Mouse (Mus musculus) R1 (cell line): ENCODE results near the gene Nup133.

Source experiments
- DNase-seq: peaks from one replicate; pipeline ENCODE4 v3.0.0-alpha.2; 2018; ENCODE audit warnings: low read depth, low spot score

Gene Nup133

GRCm38 (mm10) chr8:123887956-123888355 is 61.1 kb downstream of the Nup133 start:
- DNase-seq = no peak

DNA sequence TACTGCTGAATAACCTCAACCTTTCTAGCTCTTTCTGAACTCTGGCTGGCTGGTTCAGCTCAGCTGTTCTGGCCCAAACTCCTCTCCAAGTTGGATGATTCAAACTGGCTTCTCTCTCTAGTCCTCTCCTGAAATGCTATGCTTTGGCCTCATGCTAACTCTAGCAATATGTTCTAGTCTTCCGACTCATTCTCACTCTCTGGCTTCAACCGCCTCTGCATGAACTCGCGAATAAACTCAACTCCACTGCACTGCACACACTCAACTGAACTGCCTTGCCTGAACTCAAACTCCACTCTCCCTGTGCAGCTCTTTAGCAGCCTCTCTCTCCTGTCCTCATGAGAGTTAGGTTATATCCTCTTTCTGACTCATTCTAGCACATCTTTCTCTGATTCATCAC is 61.9 kb downstream of the Nup133 start:
- DNase-seq = no peak

DNA sequence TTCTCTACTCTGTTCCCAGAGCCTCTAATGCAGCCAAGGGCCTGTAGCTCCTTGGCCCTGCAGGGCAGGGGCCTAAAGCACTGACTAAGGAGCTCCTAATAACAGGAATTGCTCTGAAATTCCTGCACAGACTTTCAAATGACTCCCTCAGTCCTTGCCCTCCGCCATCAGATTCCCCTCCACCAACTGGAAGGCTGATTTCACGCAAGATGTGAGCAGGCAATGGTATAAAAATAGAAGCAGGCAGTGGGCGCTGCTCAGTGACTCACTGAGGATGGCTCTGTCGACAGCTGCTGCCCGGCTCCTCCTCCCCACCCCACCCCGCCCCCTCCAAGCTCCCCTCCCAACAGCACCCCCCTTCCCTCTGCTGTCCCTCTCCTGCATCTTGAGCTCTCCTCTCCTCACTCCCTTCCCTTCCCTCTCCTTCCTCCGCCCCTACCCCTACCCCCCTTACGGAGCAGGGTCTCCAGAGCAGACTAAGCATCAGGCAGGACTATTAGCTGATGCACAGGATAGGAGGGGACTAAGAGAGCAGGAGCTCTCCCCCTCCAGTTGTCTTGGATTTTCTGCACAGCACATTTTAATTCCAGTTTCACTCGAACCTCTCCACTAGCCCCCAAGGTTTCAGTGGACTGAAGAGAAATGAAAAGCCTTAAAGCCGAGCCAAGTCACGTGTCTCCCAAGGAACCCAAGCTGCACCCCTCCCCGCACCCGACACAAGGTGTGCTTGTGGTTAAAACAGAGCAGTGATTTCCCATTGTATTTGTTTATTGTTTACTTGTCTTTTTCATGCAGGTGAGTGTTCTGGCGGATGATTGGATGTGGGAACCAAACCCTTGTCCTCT is 64.1 kb downstream of the Nup133 start:
- no peak for DNase-seq

DNA sequence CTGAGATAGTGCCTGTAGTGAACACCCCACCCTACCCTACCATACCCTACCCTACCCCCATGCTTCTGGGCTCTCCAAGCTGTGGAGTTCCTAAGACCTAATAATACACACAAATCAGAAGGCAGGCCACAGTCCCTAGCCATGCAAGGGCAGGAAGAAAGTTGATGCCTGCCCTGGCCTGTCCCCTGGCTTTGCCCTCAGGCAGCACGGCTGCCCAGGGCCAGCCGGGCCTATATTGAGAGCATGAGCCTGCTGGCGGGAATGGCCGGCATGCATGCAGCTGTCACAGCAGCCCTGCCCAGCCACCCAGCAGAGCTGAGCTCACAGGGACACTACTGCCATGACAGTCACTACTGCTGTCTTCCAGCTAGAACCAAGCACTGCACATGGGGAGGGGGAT is 66.0 kb downstream of the Nup133 start:
- DNase-seq = no peak

GRCm38 (mm10) chr8:123882412-123882811 is 66.7 kb downstream of the Nup133 start:
- no peak for DNase-seq

GRCm38 (mm10) chr8:123880821-123881350 is 68.2 kb downstream of the Nup133 start:
- no peak for DNase-seq

DNA sequence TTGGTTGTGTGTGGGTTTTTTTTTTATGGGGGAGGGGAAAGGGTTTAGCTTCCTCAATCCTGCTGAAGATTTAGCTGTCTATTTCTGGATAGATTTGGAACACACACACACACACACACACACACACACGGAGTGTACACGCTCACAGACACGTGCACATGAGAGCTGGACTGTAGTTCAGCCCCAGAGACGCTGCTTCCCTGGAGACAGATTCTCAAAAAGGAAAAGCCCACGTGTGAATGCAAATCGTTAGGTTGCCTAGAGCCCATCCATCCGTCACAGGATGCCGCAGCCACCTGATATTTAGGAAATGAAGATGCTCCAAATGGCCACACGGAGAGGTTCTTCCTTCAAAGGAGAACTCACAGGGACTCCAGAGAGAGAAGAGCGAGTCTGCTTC is 68.8 kb downstream of the Nup133 start:
- no peak for DNase-seq

DNA sequence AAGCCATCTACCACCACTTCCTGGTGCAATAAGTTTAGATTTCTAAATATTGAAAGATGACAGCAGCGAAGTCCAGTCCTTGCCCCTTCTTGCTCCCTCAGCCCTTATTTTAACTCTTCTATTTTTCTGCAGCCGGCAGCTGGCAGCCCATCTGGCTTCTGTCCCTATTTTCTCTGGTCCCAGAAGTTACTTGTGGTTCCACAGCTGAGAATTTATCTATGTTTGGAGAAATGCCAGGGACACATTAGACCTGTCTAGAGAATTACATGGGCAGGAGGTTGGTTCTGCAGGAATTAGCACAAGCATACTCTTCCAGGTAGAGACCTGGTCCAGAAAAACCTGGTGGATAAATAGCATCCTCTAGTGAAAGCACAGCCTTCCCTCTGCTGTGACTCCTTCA is 71.2 kb downstream of the Nup133 start:
- no peak for DNase-seq

- DNase-seq = no peak
Observed at GRCm38 (mm10) chr8:123874324-123874723, 74.7 kb downstream of the Nup133 start.

DNA sequence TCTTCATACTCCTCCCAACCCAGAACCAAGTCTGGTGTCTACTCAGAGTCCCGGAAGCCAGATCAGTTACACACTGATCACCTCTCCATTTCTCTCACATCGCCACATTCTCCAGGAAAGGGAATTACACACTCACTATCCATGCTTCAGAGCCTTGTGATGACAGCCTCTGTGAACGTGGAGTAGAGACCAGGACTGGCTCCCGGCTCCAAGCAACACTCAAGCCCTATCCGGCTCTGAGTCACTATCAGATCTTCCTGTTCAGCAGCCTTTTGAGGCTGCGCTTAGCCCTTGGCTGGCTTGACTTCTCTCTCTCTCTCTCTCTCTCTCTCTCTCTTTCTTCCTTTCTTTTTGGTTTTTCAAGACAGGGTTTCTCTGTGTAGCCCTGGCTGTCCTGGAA is 75.7 kb downstream of the Nup133 start:
- no peak for DNase-seq

DNA sequence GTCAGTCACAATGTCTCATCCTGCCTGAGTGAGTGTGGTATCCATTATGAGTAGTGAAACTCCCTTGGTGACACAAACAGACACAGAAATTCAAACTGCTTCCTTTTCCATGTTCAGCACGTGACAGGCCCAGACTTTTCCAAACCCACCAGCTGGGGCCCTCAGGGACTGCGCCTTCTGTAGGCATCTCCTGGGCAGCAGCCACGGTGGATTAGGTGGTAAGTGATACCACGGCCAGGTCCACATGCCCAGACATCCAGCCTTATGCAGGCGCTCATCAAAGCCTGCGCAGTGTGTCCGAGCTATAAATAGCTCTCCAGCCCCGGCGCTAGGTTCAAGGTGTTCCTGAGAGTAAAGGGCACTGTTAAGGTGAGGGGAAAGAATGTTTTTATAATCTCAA is 77.0 kb downstream of the Nup133 start:
- DNase-seq = no peak

DNA sequence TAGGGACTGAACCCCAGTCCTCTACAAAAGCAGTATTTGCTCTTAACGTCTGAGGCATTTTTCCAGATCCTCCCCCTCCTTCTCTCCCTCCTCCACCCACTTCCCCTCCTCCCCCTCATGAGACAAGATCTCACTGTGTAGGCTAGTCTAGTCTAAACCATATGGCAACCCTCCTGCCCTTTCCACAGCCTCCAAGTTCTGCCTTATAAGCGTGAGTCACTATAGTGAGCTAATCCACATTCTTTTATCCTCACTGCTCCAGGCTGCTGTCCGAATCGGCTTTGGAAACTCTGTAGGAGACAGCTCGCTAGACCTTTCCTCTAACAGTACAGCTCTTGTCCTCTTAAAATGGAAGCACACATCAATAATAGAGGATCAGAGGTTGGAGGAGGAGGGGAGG is 82.1 kb downstream of the Nup133 start:
- DNase-seq = no peak

DNA sequence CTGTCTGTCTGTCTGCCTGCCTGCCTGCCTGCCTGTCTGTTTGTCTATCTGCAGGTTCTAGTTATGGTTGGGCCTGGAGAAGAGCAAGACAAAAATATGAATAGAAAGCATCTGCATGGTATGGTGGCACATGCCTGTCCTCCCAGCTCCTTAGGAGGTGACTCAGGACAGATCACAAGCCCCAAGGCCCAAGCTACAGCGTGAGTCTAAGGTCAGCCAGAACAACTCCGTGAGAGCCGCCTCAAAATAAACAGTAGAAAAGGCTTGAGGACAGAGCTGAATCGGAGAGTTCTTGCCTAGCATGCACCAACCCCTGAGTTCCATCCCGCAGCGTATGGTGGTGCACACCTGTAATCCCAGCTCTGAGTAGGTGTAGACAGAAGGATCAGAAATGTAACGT is 83.3 kb downstream of the Nup133 start:
- DNase-seq = no peak

DNA sequence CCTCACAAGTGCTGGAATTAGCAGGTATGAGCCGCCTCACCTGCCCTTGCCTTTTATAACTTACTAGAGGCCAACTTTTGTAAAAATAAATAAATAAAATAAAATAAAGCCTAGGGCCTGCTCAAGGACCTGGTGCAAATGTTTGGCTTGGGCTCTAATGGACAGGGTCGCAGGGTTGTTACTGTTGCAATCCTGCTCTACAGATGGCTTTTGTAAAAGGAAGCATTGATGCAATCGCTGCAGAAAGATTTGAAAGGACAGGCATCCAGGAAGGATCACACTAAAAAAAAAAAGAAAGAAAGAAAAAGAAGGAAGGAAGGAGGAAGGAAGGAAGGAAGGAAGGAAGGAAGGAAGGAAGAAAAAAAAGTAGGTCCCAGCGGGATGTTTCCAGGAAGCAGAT is 88.7 kb downstream of the Nup133 start:
- DNase-seq = no peak

GRCm38 (mm10) chr8:123859648-123860259 is 89.3 kb downstream of the Nup133 start, which contains the start of gene Ccsap:
Gene Ccsap (minus strand): TSS chr8:123860209.
- DNase-seq = no peak

DNA sequence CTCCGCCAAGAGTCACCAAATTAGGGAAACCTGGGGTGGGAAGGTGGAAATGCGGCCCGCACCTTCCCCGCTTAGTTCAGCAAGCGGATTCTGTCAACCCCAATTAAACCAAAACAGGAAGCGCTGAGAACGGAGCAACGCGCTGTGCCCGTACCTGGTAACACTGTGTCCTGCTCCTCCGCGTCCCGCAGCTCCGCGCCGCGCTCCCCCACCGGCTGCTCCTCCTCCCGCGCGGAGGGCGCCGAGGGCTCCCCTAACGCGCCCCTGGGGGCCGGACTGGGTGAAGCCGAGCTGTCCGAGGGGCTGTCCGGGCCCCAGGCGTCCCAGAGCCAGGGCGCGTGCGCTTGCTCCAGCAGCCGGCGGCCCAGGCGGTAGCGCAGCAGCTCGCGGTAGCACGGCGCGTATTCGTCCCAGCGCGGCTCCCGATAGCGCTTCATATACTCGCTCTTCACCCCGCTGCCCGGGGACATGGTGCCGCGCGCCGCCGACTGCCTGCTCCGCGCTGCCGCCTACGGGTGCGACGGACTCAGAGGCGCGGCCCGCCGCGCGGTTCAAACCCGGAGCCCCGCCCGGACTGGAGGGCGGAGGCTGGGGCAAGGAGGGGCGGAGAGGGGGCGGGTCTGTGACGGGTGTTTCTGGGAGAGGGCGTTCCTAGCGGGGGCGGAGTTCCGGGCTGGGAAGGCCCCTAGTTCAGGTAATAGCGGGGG is 90.0 kb downstream of the Nup133 start:
- DNase-seq = peak; percentile 93

DNA sequence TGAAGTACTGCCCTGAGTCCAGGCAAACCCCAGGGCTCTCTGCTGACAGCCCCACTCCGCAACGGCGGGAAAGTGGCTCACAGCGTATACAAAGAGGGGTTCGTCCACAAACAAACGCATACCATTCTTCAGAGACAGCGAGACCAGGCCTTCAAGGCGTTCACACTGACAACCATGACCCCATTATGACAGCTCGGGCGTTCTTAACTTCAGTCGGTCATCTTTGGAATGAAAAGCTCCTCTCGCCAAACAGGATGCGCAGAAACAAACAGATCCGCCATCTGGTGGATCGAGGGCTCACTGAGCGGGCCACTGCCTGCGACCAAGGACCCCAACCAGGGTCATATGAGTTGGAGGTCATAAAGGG is 90.5 kb downstream of the Nup133 start:
- DNase-seq = no peak

- no peak for DNase-seq
Observed at GRCm38 (mm10) chr8:123857361-123857760, 91.7 kb downstream of the Nup133 start.

- DNase-seq = peak; percentile 50
Observed at GRCm38 (mm10) chr8:123854733-123855475, 94.2 kb downstream of the Nup133 start.

- no peak for DNase-seq
Observed at GRCm38 (mm10) chr8:123854252-123854651, 94.8 kb downstream of the Nup133 start.

DNA sequence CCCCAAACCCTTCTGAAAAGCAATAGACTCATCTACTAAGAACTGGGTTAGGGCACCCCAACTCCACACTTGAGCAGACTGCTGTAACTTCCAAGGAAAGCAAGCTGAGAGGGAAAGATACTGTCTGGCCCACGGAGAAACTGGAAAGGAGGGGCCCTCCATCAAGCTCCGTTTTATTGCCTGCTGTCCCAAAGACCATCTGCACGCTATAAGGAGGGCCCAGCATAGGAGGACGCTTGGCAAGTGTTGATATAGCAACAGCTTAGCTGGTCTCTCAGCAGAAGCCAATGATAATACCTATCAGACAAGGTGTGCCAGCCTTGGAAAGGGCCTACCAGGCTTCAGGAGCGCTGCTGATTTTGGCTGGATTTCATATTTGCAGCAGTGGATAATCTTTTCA is 97.5 kb downstream of the Nup133 start:
- no peak for DNase-seq

DNA sequence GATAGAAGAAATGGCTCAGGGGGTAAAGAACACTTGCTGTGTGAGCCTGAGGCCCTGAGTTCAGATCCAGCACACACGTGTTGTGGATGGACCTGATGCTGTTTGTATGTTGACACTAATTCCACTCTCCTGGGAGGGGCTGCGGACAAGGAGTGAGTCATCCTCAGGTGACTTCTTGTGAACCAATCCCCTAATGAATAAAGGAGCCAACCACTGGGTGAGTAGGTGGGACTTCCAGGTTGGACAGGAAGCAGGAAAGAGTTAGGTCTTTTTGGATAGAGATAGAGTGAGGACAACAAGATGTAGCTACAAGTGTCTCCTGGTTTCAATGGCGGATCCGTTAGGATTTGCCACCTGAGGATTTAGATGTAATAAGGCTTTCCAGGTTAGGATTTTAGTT is 99.7 kb downstream of the Nup133 start:
- peak; percentile 90 for DNase-seq
